Mouse (Mus musculus) embryonic fibroblast, embryonic 13.5 days (primary cell): ENCODE measurements at regions not wholly inside any gene's neighbourhood (a gene's known extent, or its start where the extent isn't known, plus 50 kb on each side); places are given as distances from the start of the nearest gene placed in this dataset.

Experiments
- CTCF ChIP-seq: IDR thresholded peaks from 2 replicates; pipeline ENCODE4 v1.5.1; 2011; ENCODE audit warnings: mild to moderate bottlenecking, control low read depth, low read length, moderate library complexity, borderline replicate concordance; ENCODE audit not compliant: insufficient read depth
- POLR2A ChIP-seq: IDR thresholded peaks from 2 replicates; pipeline ENCODE4 v1.6.1; 2011; ENCODE audit warnings: low read depth, mild to moderate bottlenecking, control low read depth, low read length, moderate library complexity

GRCm38 (mm10) chr6:103834726-103835229 lies 324.4 kb downstream of the Chl1 start:
- TF ChIP-seq CTCF: no peak
- no peak for TF ChIP-seq POLR2A
